Mouse (Mus musculus): ENCODE measurements around the gene Usp30.

Gene Usp30

GRCm38 (mm10) chr5:114157236-114157635 is 92.0 kb downstream of the Usp30 start:
- DNase-seq (ENCODE audit: low spot score) = no peak

- no peak for DNase-seq (ENCODE audit: low spot score)
These were observed 96.2 kb downstream of the Usp30 start for GRCm38 (mm10) chr5:114161424-114161823.

GRCm38 (mm10) chr5:114162106-114162815 is 97.0 kb downstream of the Usp30 start:
- no peak for DNase-seq (ENCODE audit: low spot score)

GRCm38 (mm10) chr5:114163117-114163696 is 97.9 kb downstream of the Usp30 start:
- no peak for DNase-seq (ENCODE audit: low spot score)

GRCm38 (mm10) chr5:114170345-114170744 is 105.1 kb downstream of the Usp30 start:
- no peak for DNase-seq (ENCODE audit: low spot score)

GRCm38 (mm10) chr5:114172936-114173335 is 107.7 kb downstream of the Usp30 start:
- DNase-seq (ENCODE audit: low spot score) = no peak

- DNase-seq (ENCODE audit: low spot score) = no peak
These were observed 108.2 kb downstream of the Usp30 start for GRCm38 (mm10) chr5:114173458-114173857.

- no peak for DNase-seq (ENCODE audit: low spot score)
These were observed 108.8 kb downstream of the Usp30 start for GRCm38 (mm10) chr5:114173877-114174581.
